Mouse (Mus musculus): ENCODE results near the gene Hs3st3b1.

DNA sequence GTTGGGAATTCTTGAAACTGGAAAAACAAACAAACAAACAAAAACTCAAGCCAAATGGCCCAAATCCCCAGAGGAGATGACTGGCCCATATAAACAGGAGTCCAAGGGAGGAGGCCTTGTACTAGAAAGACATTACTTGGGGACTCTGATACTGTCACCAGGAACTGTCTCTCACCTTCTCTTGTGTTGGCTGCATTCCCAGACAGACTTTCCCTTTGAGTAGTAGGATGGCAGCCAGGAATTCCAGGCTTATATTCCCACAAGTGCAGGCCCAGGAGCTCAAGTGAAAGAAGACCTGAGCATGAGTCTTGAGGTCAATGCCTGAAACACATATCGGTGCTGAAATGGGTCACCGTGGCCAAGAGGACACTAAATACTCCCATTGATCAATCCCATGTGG is 24.9 kb upstream of the Hs3st3b1 start:
- TF ChIP-seq CTCF (IDR thresholded peaks at IDR 0.05; ENCODE audit: low read depth), result no peak
- TF ChIP-seq EP300 (IDR thresholded peaks at IDR 0.05; ENCODE audit: low read depth), result no peak
